Mouse (Mus musculus): ENCODE data around the gene Tnnc2.
"Not testable (repeated sequence)": the region's sequence is repeated elsewhere in the genome, so short reads cannot be mapped to it uniquely, and the experiment has no call there.

The Tnnc2 gene

GRCm38 (mm10) chr2:164779481-164780086, at the start of gene Tnnc2:
Gene Tnnc2, minus strand, starts transcription at chr2:164779967.
- no peak for DNase-seq

GRCm38 (mm10) chr2:164829090-164829489, 49.3 kb upstream of the Tnnc2 start:
- no peak for DNase-seq

GRCm38 (mm10) chr2:164828437-164828836, 48.7 kb upstream of the Tnnc2 start, which contains the start of gene Spata25:
Gene Spata25, minus strand, starts transcription at chr2:164828537.
- no peak for DNase-seq

- DNase-seq = no peak
Measured at GRCm38 (mm10) chr2:164827146-164827850, 47.5 kb upstream of the Tnnc2 start.

- DNase-seq = no peak
Measured at GRCm38 (mm10) chr2:164825521-164825920, 45.8 kb upstream of the Tnnc2 start.

- DNase-seq = no peak
Measured at GRCm38 (mm10) chr2:164823969-164824368, 44.2 kb upstream of the Tnnc2 start.

- DNase-seq = no peak
Measured at GRCm38 (mm10) chr2:164823181-164823585, 43.4 kb upstream of the Tnnc2 start.

- peak; percentile 99 for DNase-seq
Measured at GRCm38 (mm10) chr2:164822636-164823165, 42.9 kb upstream of the Tnnc2 start, which contains the start of gene Zswim1. Gene Zswim1, plus strand, starts transcription at chr2:164822686.

- no peak for DNase-seq
Measured at GRCm38 (mm10) chr2:164821060-164821459, 41.3 kb upstream of the Tnnc2 start.

- DNase-seq = no peak
Measured at GRCm38 (mm10) chr2:164817703-164818102, 37.9 kb upstream of the Tnnc2 start.

GRCm38 (mm10) chr2:164817206-164817605, 37.4 kb upstream of the Tnnc2 start:
- no peak for DNase-seq

GRCm38 (mm10) chr2:164815821-164816220, 36.1 kb upstream of the Tnnc2 start:
- no peak for DNase-seq

- no peak for DNase-seq
Measured at GRCm38 (mm10) chr2:164815348-164815747, 35.6 kb upstream of the Tnnc2 start.

- no peak for DNase-seq
Measured at GRCm38 (mm10) chr2:164813557-164813956, 33.8 kb upstream of the Tnnc2 start.

GRCm38 (mm10) chr2:164806614-164807013, 26.8 kb upstream of the Tnnc2 start:
- no peak for DNase-seq

- no peak for DNase-seq
Measured at GRCm38 (mm10) chr2:164805332-164805718, 25.6 kb upstream of the Tnnc2 start.

GRCm38 (mm10) chr2:164804533-164805331, 25.0 kb upstream of the Tnnc2 start, which contains the start of the genes Acot8 and Zswim3:
Gene Acot8, minus strand, starts transcription at chr2:164804882.
Gene Zswim3, plus strand, starts transcription at chr2:164805098.
- peak; percentile 97 for DNase-seq

- DNase-seq = no peak
Measured at GRCm38 (mm10) chr2:164803921-164804313, 24.1 kb upstream of the Tnnc2 start.

- no peak for DNase-seq
Measured at GRCm38 (mm10) chr2:164803201-164803920, 23.6 kb upstream of the Tnnc2 start.

- DNase-seq = no peak
Measured at GRCm38 (mm10) chr2:164800252-164801004, 20.7 kb upstream of the Tnnc2 start.

- DNase-seq = not testable (repeated sequence)
Measured at GRCm38 (mm10) chr2:164798554-164798953, 18.8 kb upstream of the Tnnc2 start.

GRCm38 (mm10) chr2:164795868-164796267, 16.1 kb upstream of the Tnnc2 start:
- peak; percentile 20 for DNase-seq
